Mouse (Mus musculus): ENCODE data around the gene Dnaaf2.

DNA sequence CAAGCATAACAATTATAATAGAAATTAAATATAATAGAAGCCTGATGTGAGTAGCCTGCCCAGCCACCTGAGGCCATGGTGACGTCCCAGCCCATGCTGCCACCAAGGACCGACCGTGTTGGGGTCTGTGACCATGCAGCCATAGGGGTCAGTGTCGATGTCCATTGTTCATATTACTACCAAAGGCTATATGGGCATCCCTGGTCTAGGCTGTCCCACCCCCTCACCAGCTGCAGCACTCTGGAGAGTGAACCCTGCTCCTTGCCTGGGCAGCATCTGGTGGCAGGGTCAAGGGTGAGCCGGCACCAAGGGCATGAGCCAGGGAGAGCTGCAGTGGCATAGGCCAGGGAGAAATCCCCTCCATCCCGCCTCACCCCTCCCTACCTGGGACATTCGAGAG lies 58.4 kb downstream of the Dnaaf2 start:
- TF ChIP-seq CTCF (IDR thresholded peaks at IDR 0.05; ENCODE audit: low read depth, low read length) (no peak), POLR2A (IDR thresholded peaks at IDR 0.05; ENCODE audit: borderline replicate concordance, low read depth, low read length) (no peak)

All from bone marrow macrophage, adult 2 months (primary cell).